Mouse (Mus musculus): ENCODE data around the gene Ciapin1.

- TF ChIP-seq CTCF (IDR thresholded peaks at IDR 0.05; ENCODE audit: extremely low read depth, insufficient read length, insufficient replicate concordance, low read depth, low read length), result no peak
- TF ChIP-seq POLR2A (IDR thresholded peaks at IDR 0.05; ENCODE audit: low read depth, low read length), result no peak
These were observed 54.3 kb downstream of the Ciapin1 start for GRCm38 (mm10) chr8:94783890-94784289.
